Mouse (Mus musculus): ENCODE measurements around the gene Hspb2. TPM values are rescaled to one million over a fixed set of nuclear protein-coding genes. Genes with fewer than 3 reads are reported as not detected.

The Hspb2 gene
- polyA plus RNA-seq, 1 experiment from 2014 or later: 30.8 TPM

DNA sequence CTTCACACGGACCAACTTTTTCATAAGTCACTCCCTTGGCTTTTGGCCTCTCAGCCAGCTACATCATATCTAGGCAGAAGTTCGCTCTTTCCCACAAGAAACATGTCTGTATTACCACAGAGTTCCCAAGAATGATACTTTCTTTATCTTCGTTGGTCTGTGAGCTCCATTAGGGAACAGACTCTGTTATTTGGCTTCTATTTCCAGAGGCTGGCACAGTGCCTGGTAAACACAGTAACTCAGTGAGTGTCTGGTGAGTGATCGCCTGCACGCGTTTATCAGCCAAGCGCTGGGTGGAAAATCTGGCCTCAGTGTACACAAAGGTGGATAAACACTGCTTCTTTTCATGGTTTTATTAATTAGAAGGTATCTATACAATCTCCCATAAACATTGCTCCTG lies 28.7 kb downstream of the Hspb2 start:
- H3K4me2 ChIP-seq (replicated peaks; ENCODE audit: low read depth, low read length): peak overlapping the region; percentile 36
- no peak overlapping the region for H3K4me3 ChIP-seq (ENCODE audit: low read depth, low read length)
- H3K4me1 ChIP-seq (ENCODE audit: insufficient read depth, low read depth, low read length): peaks cover 10% of the 10 kb centered on the region
- DNase-seq (ENCODE audit: low spot score) (peak; percentile 89), ATAC-seq (peak; percentile 64)
- 19% methylated on average over 7 of the region's 7 CpGs for WGBS
- H3K9me3 ChIP-seq (ENCODE audit: low read length): no peaks in the 10 kb centered on the region
- no peak overlapping the region for H3K9ac ChIP-seq (replicated peaks; ENCODE audit: low read depth)
- TF ChIP-seq CTCF (IDR thresholded peaks at IDR 0.05): no peak
- TF ChIP-seq EP300 (IDR thresholded peaks at IDR 0.05): no peak; the same call in 1 of the 2 replicates
- no peaks in the 10 kb centered on the region for H3K27me3 ChIP-seq (replicated peaks; ENCODE audit: insufficient read depth, low read length)
- no peaks in the 10 kb centered on the region for H3K36me3 ChIP-seq (ENCODE audit: insufficient read depth, low read length)
- 0 out of 2 replicates have a peak overlapping the region, but pooled peaks have one; percentile 57 for H3K27ac ChIP-seq (ENCODE audit: low read length)

DNA sequence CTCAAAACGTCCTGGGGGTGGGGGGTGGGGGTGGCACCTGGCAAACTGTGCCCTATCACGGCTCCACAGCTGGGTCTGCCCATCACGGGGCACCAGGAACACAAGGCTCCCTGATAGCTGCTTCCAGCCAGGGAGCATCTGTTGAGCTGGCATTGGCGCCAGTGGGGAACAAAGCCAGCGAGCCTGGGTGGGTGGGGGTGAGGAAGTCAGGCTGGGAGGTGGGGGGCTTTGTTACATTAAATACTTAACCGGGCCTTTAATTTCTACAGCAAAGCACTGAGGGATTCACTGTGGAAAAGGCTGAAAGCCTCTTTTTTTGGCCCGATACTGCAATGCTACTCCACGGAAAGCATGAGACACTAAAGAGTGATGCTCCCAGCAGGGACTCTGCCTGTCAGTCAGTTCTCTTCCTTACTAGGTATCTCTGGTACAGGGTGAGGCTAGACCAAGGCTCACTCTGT lies 29.7 kb downstream of the Hspb2 start:
- Histone ChIP-seq H3K9ac (replicated peaks; ENCODE audit: low read depth) (no peak overlapping the region), H3K27me3 (replicated peaks; ENCODE audit: insufficient read depth, low read length) (no peaks in the 10 kb centered on the region), H3K4me1 (ENCODE audit: insufficient read depth, low read depth, low read length) (peaks cover 9% of the 10 kb centered on the region), H3K9me3 (ENCODE audit: low read length) (no peaks in the 10 kb centered on the region), H3K4me3 (ENCODE audit: low read depth, low read length) (no peak overlapping the region), H3K36me3 (ENCODE audit: insufficient read depth, low read length) (no peaks in the 10 kb centered on the region), H3K4me2 (replicated peaks; ENCODE audit: low read depth, low read length) (peak overlapping the region; percentile 36; the same call in 1 of the 2 replicates), H3K27ac (ENCODE audit: low read length) (no peak overlapping the region)
- no peak for DNase-seq (ENCODE audit: low spot score)
- WGBS: 44% methylated on average over 8 of the region's 8 CpGs
- TF ChIP-seq CTCF (IDR thresholded peaks at IDR 0.05): no peak
- no peak for ATAC-seq

DNA sequence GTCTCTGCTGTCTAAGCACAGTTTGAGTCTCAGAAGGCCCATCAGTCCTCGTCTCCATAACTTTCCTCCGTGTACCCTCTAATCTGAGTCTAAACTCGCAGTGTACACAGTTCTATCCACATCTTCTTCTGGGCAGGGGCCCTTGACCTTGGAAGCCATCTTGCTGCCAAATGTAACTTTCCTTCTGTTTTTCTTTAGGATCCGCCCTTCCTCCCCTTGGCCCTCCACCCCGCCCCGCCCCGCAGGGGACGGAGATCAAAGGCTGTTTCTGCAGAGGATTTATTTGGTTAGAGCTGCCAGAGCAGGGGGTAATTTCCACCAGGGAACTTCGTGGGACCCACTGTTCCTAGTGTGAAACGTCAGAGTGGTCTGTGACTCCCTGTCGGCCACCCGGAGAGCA lies 31.1 kb downstream of the Hspb2 start:
- no peak overlapping the region for H3K9ac ChIP-seq (replicated peaks; ENCODE audit: low read depth)
- H3K4me3 ChIP-seq (ENCODE audit: low read depth, low read length): no peak overlapping the region
- no peak overlapping the region for H3K4me2 ChIP-seq (replicated peaks; ENCODE audit: low read depth, low read length)
- no peak for TF ChIP-seq CTCF (IDR thresholded peaks at IDR 0.05)
- TF ChIP-seq EP300 (IDR thresholded peaks at IDR 0.05): no peak
- no peaks in the 10 kb centered on the region for H3K27me3 ChIP-seq (replicated peaks; ENCODE audit: insufficient read depth, low read length)
- ATAC-seq: 0 out of 2 replicates have a peak, but pooled peaks have one; percentile 1
- no peak overlapping the region for H3K27ac ChIP-seq (ENCODE audit: low read length)
- peaks cover 8% of the 10 kb centered on the region for H3K4me1 ChIP-seq (ENCODE audit: insufficient read depth, low read depth, low read length)
- 17% methylated on average over 12 of the region's 12 CpGs for WGBS
- no peaks in the 10 kb centered on the region for H3K36me3 ChIP-seq (ENCODE audit: insufficient read depth, low read length)
- DNase-seq (ENCODE audit: low spot score): peak; percentile 29
- H3K9me3 ChIP-seq (ENCODE audit: low read length): no peaks in the 10 kb centered on the region

DNA sequence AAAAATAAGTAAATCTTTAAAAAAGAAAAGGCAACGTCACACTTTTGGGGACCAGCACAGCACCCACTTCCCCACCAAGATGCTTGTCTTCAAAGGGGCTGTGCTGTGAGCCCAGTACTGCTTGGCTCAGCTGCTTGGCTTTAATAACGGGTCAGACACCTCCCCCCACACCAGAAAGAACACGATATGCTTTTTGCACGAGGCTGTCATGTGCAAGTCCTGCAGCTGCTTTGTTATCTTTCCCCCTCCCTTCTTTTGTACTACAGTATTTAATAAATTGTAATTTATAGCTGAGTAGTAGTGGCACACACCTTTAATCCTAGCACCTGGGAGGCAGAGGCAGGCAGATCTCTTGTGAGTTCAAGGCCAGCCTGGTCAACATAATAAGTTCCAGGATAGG lies 33.3 kb downstream of the Hspb2 start:
- 50% methylated on average over 4 of the region's 4 CpGs for WGBS
- Histone ChIP-seq H3K4me1 (ENCODE audit: insufficient read depth, low read depth, low read length) (peaks cover 8% of the 10 kb centered on the region; the same call in 1 of the 2 replicates), H3K36me3 (ENCODE audit: insufficient read depth, low read length) (no peaks in the 10 kb centered on the region), H3K9ac (replicated peaks; ENCODE audit: low read depth) (no peak overlapping the region), H3K27ac (ENCODE audit: low read length) (no peak overlapping the region), H3K4me3 (ENCODE audit: low read depth, low read length) (no peak overlapping the region), H3K4me2 (replicated peaks; ENCODE audit: low read depth, low read length) (no peak overlapping the region), H3K27me3 (replicated peaks; ENCODE audit: insufficient read depth, low read length) (no peaks in the 10 kb centered on the region), H3K9me3 (ENCODE audit: low read length) (no peaks in the 10 kb centered on the region)
- DNase-seq (ENCODE audit: low spot score) (no peak), ATAC-seq (no peak)
- TF ChIP-seq CTCF (IDR thresholded peaks at IDR 0.05): no peak
- no peak for TF ChIP-seq EP300 (IDR thresholded peaks at IDR 0.05)

DNA sequence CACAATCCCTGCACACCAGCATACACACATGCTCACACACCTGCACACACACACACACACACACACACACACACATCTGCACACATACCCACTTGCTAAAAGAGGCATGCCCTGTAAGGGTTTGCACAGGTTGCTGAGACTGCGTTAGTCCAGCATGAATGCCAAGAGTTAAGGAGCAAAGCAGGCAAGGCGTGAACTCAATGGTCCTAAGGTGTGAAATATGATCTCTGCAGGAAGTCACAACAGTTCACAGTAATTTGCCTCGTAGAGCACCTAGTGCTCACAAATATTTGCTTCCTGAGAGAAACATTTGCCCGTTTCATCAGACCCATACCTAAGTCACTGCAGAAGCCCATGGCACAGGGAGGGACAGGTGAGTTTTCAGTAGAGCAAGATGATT lies 38.0 kb downstream of the Hspb2 start:
- Histone ChIP-seq H3K4me2 (replicated peaks; ENCODE audit: low read depth, low read length) (no peak overlapping the region), H3K9ac (replicated peaks; ENCODE audit: low read depth) (no peak overlapping the region), H3K4me3 (ENCODE audit: low read depth, low read length) (no peak overlapping the region), H3K36me3 (ENCODE audit: insufficient read depth, low read length) (no peaks in the 10 kb centered on the region), H3K9me3 (ENCODE audit: low read length) (no peaks in the 10 kb centered on the region), H3K4me1 (ENCODE audit: insufficient read depth, low read depth, low read length) (no peaks in the 10 kb centered on the region), H3K27ac (ENCODE audit: low read length) (no peak overlapping the region), H3K27me3 (replicated peaks; ENCODE audit: insufficient read depth, low read length) (no peaks in the 10 kb centered on the region)
- WGBS: 44% methylated on average over 4 of the region's 4 CpGs
- peak; percentile 59 for DNase-seq (ENCODE audit: low spot score)
- TF ChIP-seq CTCF (IDR thresholded peaks at IDR 0.05) (no peak), EP300 (IDR thresholded peaks at IDR 0.05) (no peak)
- peak; percentile 37; the same call in 1 of the 2 replicates for ATAC-seq

DNA sequence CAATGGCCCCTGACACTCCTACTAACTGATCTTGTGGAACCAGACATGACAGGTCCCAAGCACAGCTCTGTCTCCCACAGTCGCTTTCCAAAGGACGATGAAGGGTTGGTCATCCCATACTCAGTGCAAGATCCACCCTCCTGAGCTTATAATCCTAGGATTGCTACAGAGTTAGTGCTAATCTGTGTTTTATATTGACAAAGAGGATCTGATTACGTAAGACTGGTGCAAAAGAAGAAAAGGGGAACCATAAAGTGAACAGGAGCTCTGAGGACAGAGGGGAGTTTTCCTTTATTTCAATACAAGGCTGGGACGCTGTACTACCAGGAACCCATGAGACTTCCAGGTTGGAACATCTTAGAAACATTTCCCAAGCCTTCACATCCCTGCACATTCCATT lies 40.8 kb downstream of the Hspb2 start:
- TF ChIP-seq CTCF (IDR thresholded peaks at IDR 0.05) (no peak), EP300 (IDR thresholded peaks at IDR 0.05) (no peak)
- H3K27ac ChIP-seq (ENCODE audit: low read length): no peak overlapping the region
- DNase-seq (ENCODE audit: low spot score) (no peak), ATAC-seq (no peak)
- no peaks in the 10 kb centered on the region for H3K4me1 ChIP-seq (ENCODE audit: insufficient read depth, low read depth, low read length)
- no peak overlapping the region for H3K4me2 ChIP-seq (replicated peaks; ENCODE audit: low read depth, low read length)
- no peak overlapping the region for H3K4me3 ChIP-seq (ENCODE audit: low read depth, low read length)
- no peaks in the 10 kb centered on the region for H3K9me3 ChIP-seq (ENCODE audit: low read length)
- no peaks in the 10 kb centered on the region for H3K36me3 ChIP-seq (ENCODE audit: insufficient read depth, low read length)
- 80% methylated on average over 4 of the region's 4 CpGs for WGBS
- H3K9ac ChIP-seq (replicated peaks; ENCODE audit: low read depth): no peak overlapping the region
- H3K27me3 ChIP-seq (replicated peaks; ENCODE audit: insufficient read depth, low read length): no peaks in the 10 kb centered on the region

DNA sequence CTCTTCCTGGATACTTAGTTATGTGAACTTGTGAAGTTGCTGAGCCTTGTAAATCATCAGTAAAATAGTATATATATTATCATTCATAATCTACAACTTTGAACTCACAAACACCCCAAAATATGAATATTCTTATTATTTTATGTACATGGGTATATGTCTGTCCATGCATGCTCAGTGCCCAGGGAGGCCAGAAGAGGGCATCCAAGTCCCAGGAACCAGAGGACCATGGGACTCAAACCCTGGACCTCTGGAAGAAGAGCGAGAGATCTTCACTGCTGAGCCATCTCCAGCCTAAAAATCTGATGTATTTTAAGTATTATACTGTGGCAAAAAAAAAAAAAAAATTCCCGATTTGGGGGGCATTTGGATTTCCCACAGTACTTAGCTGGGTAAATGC lies 43.0 kb downstream of the Hspb2 start:
- TF ChIP-seq CTCF (IDR thresholded peaks at IDR 0.05) (peak; percentile 73), EP300 (IDR thresholded peaks at IDR 0.05) (no peak)
- Histone ChIP-seq H3K27me3 (replicated peaks; ENCODE audit: insufficient read depth, low read length) (no peaks in the 10 kb centered on the region), H3K4me3 (ENCODE audit: low read depth, low read length) (no peak overlapping the region), H3K27ac (ENCODE audit: low read length) (no peak overlapping the region), H3K4me1 (ENCODE audit: insufficient read depth, low read depth, low read length) (no peaks in the 10 kb centered on the region), H3K36me3 (ENCODE audit: insufficient read depth, low read length) (no peaks in the 10 kb centered on the region), H3K4me2 (replicated peaks; ENCODE audit: low read depth, low read length) (no peak overlapping the region), H3K9ac (replicated peaks; ENCODE audit: low read depth) (no peak overlapping the region), H3K9me3 (ENCODE audit: low read length) (no peaks in the 10 kb centered on the region)
- DNase-seq (ENCODE audit: low spot score) (peak; percentile 37), ATAC-seq (no peak)
- WGBS: 23% methylated on average over 2 of the region's 2 CpGs

Measured in lung, postnatal 0 days (tissue).